Comparison of ENCODE assay signal across 8 mouse cellular contexts in the genomic region with DNA sequence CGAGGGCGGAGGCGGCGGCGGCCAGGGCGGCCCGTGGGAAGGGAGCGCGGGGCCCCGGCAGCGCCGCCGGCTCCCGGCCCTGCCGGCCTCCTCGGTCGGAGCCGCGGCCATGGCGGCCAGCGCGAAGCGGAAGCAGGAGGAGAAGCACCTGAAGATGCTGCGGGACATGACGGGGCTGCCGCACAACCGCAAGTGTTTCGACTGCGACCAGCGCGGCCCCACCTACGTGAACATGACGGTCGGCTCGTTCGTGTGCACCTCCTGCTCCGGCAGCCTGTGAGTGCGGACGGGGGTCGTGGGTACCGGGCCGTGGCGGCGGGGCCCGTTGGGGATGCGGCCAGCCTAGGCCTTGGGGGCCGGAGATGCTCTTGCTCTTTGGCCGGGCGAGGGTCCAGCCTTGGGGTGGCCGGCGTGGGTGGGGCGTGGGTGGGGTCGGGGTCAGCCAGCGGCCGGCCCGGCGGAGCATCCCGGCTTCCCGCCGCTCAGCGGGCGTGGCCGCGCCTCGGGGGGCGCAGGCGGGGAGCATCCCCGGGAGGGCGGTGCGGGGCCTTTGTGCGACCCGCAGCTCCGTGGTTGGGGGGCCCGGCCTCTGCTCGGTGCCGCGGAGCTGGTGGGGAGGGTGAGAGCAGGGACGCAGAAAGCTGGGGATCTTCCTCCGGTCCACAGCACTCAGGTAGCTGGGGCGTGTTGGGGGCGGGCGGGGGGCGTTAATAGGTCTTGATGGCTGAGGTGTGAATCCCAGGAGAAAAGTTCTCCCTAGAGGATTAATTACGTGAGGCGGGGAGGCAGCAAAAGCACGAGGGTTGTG. TPM values are rescaled to one million over a fixed set of nuclear protein-coding genes. Genes with fewer than 3 reads are reported as not detected.
A peak's percentile ranks its signal among the peaks of the same experiment; 100 is the strongest.
DNase-seq lines count a peak whose midpoint lies in the region; ATAC-seq and TF ChIP-seq lines count a peak whose summit lies in the region.

No protein-coding gene starts in this region.

- 0 out of 2 replicates have a peak, but pooled peaks cover 9% of the 10 kb centered on the region for H3K36me3 ChIP-seq in kidney, embryonic 15.5 days
- H3K36me3 ChIP-seq in CH12.LX (replicated peaks in 1 of 2; ENCODE audit: control insufficient read depth in 1 of 2, insufficient read depth in 1 of 2, low read length in 1 of 2), result peaks cover 13 to 31% of the 10 kb centered on the region in 2 experiments
- no peaks in the 10 kb centered on the region for H3K36me3 ChIP-seq in hindbrain, embryonic 11.5 days (ENCODE audit: control insufficient read depth, insufficient read depth, low read length)
- H3K36me3 ChIP-seq in lung, embryonic 14.5 days (ENCODE audit: insufficient read depth), result no peaks in the 10 kb centered on the region

- under 1% methylated on average over 84 of the region's 86 CpGs for WGBS in kidney, embryonic 15.5 days
- WGBS in hindbrain, embryonic 11.5 days, result under 1% methylated on average over 75 of the region's 86 CpGs
- WGBS in lung, embryonic 14.5 days, result under 1% methylated on average over 85 of the region's 86 CpGs

- dilution Hi-C loops in CH12.LX (cut with MboI; ENCODE audit: extremely low pct_ligation_motif_present, extremely low pct_unique_long_range_greater_than_20kb, low sequenced_read_pairs), result no loop called here

- H3K4me1 ChIP-seq in kidney, embryonic 15.5 days, result peaks cover 14% of the 10 kb centered on the region
- peaks cover 8 to 56% of the 10 kb centered on the region in 2 experiments; a peak in 3 of 4 replicates for H3K4me1 ChIP-seq in CH12.LX (ENCODE audit: control insufficient read depth in 1 of 2, insufficient read depth in 2 of 2)
- no peaks in the 10 kb centered on the region for H3K4me1 ChIP-seq in hindbrain, embryonic 11.5 days (replicated peaks; ENCODE audit: control insufficient read depth, insufficient read depth, low read length)
- peaks cover 8% of the 10 kb centered on the region for H3K4me1 ChIP-seq in lung, embryonic 14.5 days (ENCODE audit: insufficient read depth)

- ATAC-seq in kidney, embryonic 15.5 days (replicated peaks; ENCODE audit: low FRiP score), result peak; percentile 80
- peak; percentile 81 for ATAC-seq in hindbrain, embryonic 11.5 days (ENCODE audit: low FRiP score)
- ATAC-seq in lung, embryonic 14.5 days (ENCODE audit: insufficient read depth), result peak; percentile 79

- TF ChIP-seq POLR2A in CH12.LX (IDR thresholded peaks at IDR 0.05; ENCODE audit: low read depth, low read length), result no peak

- DNase-seq in kidney, adult 18-20 months, result no peak
- DNase-seq in CH12.LX (ENCODE audit: extremely low read depth), result peak; percentile 60
- DNase-seq in embryo, embryonic 11 days, result peak; percentile 53
- no peak for DNase-seq in hindbrain, embryonic 11.5 days (ENCODE audit: low spot score)
- peak; percentile 41 for DNase-seq in lung, embryonic 14.5 days
- peak; percentile 43 for DNase-seq in right cerebral cortex, postnatal 4 days
- DNase-seq in cerebellum, adult 8-10 months, result no peak

- in situ Hi-C loops in CH12.LX (cut with MboI; ENCODE audit: low pct_ligation_motif_present, low pct_unique_long_range_greater_than_20kb, low sequenced_read_pairs), result loop anchor here (5.0 kb wide), 1 partner anchor 38 kb away; no protein-coding TSS in a partner anchor

- peak overlapping the region; percentile 91 for H3K9ac ChIP-seq in kidney, embryonic 15.5 days
- H3K9ac ChIP-seq in CH12.LX (ENCODE audit: insufficient read depth, low read depth), result peak overlapping the region; percentile 95
- H3K9ac ChIP-seq in hindbrain, embryonic 11.5 days (ENCODE audit: low read depth, low read length), result peak overlapping the region; percentile 95
- peak overlapping the region; percentile 90 for H3K9ac ChIP-seq in lung, embryonic 14.5 days

- TF ChIP-seq CTCF in CH12.LX (conservative IDR thresholded peaks at IDR 0.05 in 1 of 2, IDR thresholded peaks at IDR 0.05 in 1 of 2; ENCODE audit: low read depth in 2 of 2, low read length in 2 of 2), result no peak
- TF ChIP-seq CTCF in lung, embryonic 14.5 days (IDR thresholded peaks at IDR 0.05; ENCODE audit: low read depth), result no peak

- TF ChIP-seq EP300 in CH12.LX (IDR thresholded peaks at IDR 0.05; ENCODE audit: low read length), result no peak

- H3K9me3 ChIP-seq in kidney, embryonic 15.5 days (replicated peaks), result no peaks in the 10 kb centered on the region
- H3K9me3 ChIP-seq in CH12.LX (replicated peaks; ENCODE audit: low read length), result peaks cover 4% of the 10 kb centered on the region
- no peaks in the 10 kb centered on the region for H3K9me3 ChIP-seq in hindbrain, embryonic 11.5 days (ENCODE audit: control insufficient read depth, low read length)
- no peaks in the 10 kb centered on the region for H3K9me3 ChIP-seq in lung, embryonic 14.5 days (ENCODE audit: low read depth, low read length)

- peak overlapping the region; percentile 99 for H3K4me3 ChIP-seq in kidney, embryonic 15.5 days (replicated peaks)
- H3K4me3 ChIP-seq in CH12.LX (replicated peaks in 1 of 3; ENCODE audit: low read depth in 2 of 3, low read length in 2 of 3, poor library complexity in 1 of 3), result peak overlapping the region; percentile 81 to 100 (median 97)
- H3K4me3 ChIP-seq in hindbrain, embryonic 11.5 days (ENCODE audit: low read depth, low read length), result peak overlapping the region; percentile 97
- peak overlapping the region; percentile 99 for H3K4me3 ChIP-seq in lung, embryonic 14.5 days (ENCODE audit: low read depth, low read length)

- H3K27ac ChIP-seq in kidney, embryonic 15.5 days, result peak overlapping the region; percentile 89
- peak overlapping the region; percentile 74 for H3K27ac ChIP-seq in CH12.LX (ENCODE audit: insufficient read depth, low read depth)
- H3K27ac ChIP-seq in hindbrain, embryonic 11.5 days (ENCODE audit: low read depth, low read length), result peak overlapping the region; percentile 88
- H3K27ac ChIP-seq in lung, embryonic 14.5 days (ENCODE audit: low read depth), result peak overlapping the region; percentile 84

- peaks cover 54% of the 10 kb centered on the region for H3K79me2 ChIP-seq in CH12.LX (replicated peaks; ENCODE audit: control insufficient read depth, extremely low read depth, insufficient read depth, poor library complexity, severe bottlenecking)

- no peaks in the 10 kb centered on the region for H3K27me3 ChIP-seq in kidney, embryonic 15.5 days
- H3K27me3 ChIP-seq in CH12.LX (replicated peaks), result no peaks in the 10 kb centered on the region
- no peaks in the 10 kb centered on the region for H3K27me3 ChIP-seq in hindbrain, embryonic 11.5 days (ENCODE audit: control insufficient read depth, insufficient read depth, low read length)
- no peaks in the 10 kb centered on the region for H3K27me3 ChIP-seq in lung, embryonic 14.5 days (ENCODE audit: insufficient read depth, low read length)

- peak overlapping the region; percentile 73 for H3K4me2 ChIP-seq in kidney, embryonic 15.5 days
- peak overlapping the region; percentile 60 for H3K4me2 ChIP-seq in CH12.LX (ENCODE audit: insufficient read depth, low read depth, poor library complexity, severe bottlenecking)
- H3K4me2 ChIP-seq in hindbrain, embryonic 11.5 days (replicated peaks; ENCODE audit: low read depth, low read length), result peak overlapping the region; percentile 76
- H3K4me2 ChIP-seq in lung, embryonic 14.5 days, result peak overlapping the region; percentile 83

- TF ChIP-seq RAD21 in CH12.LX (IDR thresholded peaks at IDR 0.05; ENCODE audit: low read depth, low read length), result no peak

TF ChIP-seq in CH12.LX, 34 proteins besides CTCF, POLR2A, EP300 and RAD21:
- 0 out of 2 replicates have a peak, but pooled peaks have one; percentile 2 for TF ChIP-seq SIN3A (IDR thresholded peaks at IDR 0.05; ENCODE audit: low read length)
- TF ChIP-seq USF2 (conservative IDR thresholded peaks at IDR 0.05; ENCODE audit: low read depth, low read length), result no peak
- TF ChIP-seq MXI1 (IDR thresholded peaks at IDR 0.05; ENCODE audit: low read depth, low read length), result 0 out of 2 replicates have a peak, but pooled peaks have one; percentile 7
- TF ChIP-seq IRF4 (IDR thresholded peaks at IDR 0.05; ENCODE audit: low read depth, low read length), result no peak
- TF ChIP-seq NELFE (IDR thresholded peaks at IDR 0.05; ENCODE audit: low read depth, low read length), result no peak
- no peak for TF ChIP-seq MAX (IDR thresholded peaks at IDR 0.05; ENCODE audit: low read length)
- TF ChIP-seq TBP (conservative IDR thresholded peaks at IDR 0.05; ENCODE audit: low read depth, low read length), result no peak
- no peak for TF ChIP-seq KAT2A (IDR thresholded peaks at IDR 0.05; ENCODE audit: insufficient replicate concordance, low read length)
- TF ChIP-seq ELF1 (IDR thresholded peaks at IDR 0.05; ENCODE audit: low read depth, low read length), result no peak
- TF ChIP-seq USF1 (IDR thresholded peaks at IDR 0.05; ENCODE audit: low read depth, low read length), result no peak
- TF ChIP-seq UBTF (IDR thresholded peaks at IDR 0.05; ENCODE audit: low read depth, low read length), result no peak; the same call in 1 of the 2 replicates
- no peak for TF ChIP-seq ZKSCAN1 (IDR thresholded peaks at IDR 0.05; ENCODE audit: borderline replicate concordance, low read depth, low read length)
- no peak for TF ChIP-seq HCFC1 (IDR thresholded peaks at IDR 0.05; ENCODE audit: low read depth, low read length)

RNA-seq across cellular contexts. Expression of a gene that starts 0.5 kb away (rescaled TPM):
- polyA plus RNA-seq in kidney, embryonic 15.5 days (2015; fragmentation: Nextera tagmentation; extraction: Ambion mirVana), result 29.7 and 33.0 TPM in 2 replicates
- 59.0 and 66.9 TPM in 2 replicates for total RNA-seq in CH12.LX (2012; rRNA removed)
- total RNA-seq in CH12.LX (2014; rRNA removed), result 124 and 127 TPM in 2 replicates
- 94.0 and 106 TPM in 2 replicates for polyA plus RNA-seq in CH12.LX (2012; ENCODE audit: insufficient read length, low read depth)
- 47.2 and 54.4 TPM in 2 replicates for polyA plus RNA-seq in hindbrain, embryonic 11.5 days (2014; fragmentation: Nextera tagmentation; extraction: Ambion mirVana)
- polyA plus RNA-seq in lung, embryonic 14.5 days (2014; fragmentation: Nextera tagmentation; extraction: Ambion mirVana), result 47.8 and 48.4 TPM in 2 replicates

Comparison
In these comparisons a context has a peak if more than half of its experiments do, and no peak if none do; other contexts are left out.
1. DNase-seq: peak in CH12.LX (single experiment), embryo, embryonic 11 days (single experiment), lung, embryonic 14.5 days (single experiment) and right cerebral cortex, postnatal 4 days (single experiment); none in kidney, adult 18-20 months (single experiment), hindbrain, embryonic 11.5 days (single experiment) and cerebellum, adult 8-10 months (single experiment).
2. Peak in every context shown above with its lines, with median percentiles within 50 percentile points of each other: ATAC-seq, H3K27ac ChIP-seq, H3K4me2 ChIP-seq, H3K4me3 ChIP-seq and H3K9ac ChIP-seq.